Mouse (Mus musculus) adrenal gland, postnatal 0 days (tissue): ENCODE data around the gene Olfr1356. TPM values are rescaled to one million over a fixed set of nuclear protein-coding genes. Genes with fewer than 3 reads are reported as not detected.

Source experiments
- polyA plus RNA-seq: library from polyadenylated mRNA; unstranded; fragments of >200 nt; fragmentation: Nextera tagmentation; extraction: Ambion mirVana; gene quantifications from 2 replicates; pipeline ENCODE4 v1.2.1, GENCODE M21; 2015

Gene Olfr1356
- not detected in 2 replicates for polyA plus RNA-seq

DNA sequence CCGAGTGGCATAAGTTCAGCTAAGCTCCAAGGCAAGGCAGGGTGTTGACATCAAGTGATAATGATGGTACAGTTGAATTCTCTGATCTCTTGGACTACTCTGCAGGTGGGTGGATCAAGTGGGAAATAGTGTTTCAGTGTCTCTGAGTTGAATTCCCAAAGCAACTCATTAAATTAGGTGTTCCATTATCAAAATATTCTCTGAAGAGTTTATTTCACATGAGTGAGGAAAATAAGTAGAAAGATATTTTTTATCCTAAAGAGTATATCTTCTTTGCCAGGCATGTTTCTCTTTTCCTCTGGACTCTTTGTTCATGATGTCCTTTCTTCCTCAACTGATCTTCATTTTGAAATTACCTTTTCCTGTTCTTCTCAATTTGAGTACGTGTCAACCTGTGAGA is at the start of gene Olfr1356:
Gene Olfr1356, minus strand, starts transcription at position 101 of the 400 bp plus-strand sequence.

DNA sequence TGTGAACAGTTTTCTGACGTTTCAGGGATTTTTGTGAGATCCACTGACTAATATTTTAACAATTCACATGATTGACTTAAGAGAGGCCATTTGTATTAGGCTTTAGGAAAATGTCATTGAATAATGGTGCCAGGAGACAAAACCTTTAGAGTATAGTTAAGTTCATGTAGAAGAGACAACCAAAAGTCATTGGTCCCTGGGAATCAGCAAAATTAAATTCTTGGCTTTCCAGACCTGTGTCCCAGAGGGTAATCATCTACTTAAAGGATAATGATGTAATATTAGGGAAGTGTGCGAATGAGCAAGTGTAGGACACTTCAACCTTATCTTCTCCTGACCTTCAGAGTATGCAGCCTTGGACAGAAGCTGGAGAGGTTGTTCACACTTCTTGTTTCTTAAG is 23.3 kb upstream of the Olfr1356 start, which contains the start of gene Olfr1355:
Gene Olfr1355, plus strand, starts transcription at position 301 of the 400 bp plus-strand sequence.

Other genes with a start within 250 kb of the Olfr1356 start
- not detected in 2 replicates for gene Olfr1357, start 234.1 kb downstream of the Olfr1356 start, polyA plus RNA-seq
- 0.16 TPM in 1 of 2 replicates, not detected in the other for gene Casp14, start 133.9 kb downstream of the Olfr1356 start, polyA plus RNA-seq
- gene Ccdc105, start 99.1 kb downstream of the Olfr1356 start, polyA plus RNA-seq = 0.19 TPM in 1 of 2 replicates, not detected in the other
- gene Slc1a6, start 71.7 kb downstream of the Olfr1356 start, polyA plus RNA-seq = 0.58 and 0.60 TPM in 2 replicates
- not detected in 2 replicates for gene Olfr1355, start 23.4 kb upstream of the Olfr1356 start, polyA plus RNA-seq
- not detected in 2 replicates for gene Olfr1354, start 61.0 kb upstream of the Olfr1356 start, polyA plus RNA-seq
- not detected in 2 replicates for gene Olfr8, start 98.5 kb upstream of the Olfr1356 start, polyA plus RNA-seq
- not detected in 2 replicates for gene Olfr1353, start 111.1 kb upstream of the Olfr1356 start, polyA plus RNA-seq
- not detected in 2 replicates for gene Olfr1352, start 128.9 kb upstream of the Olfr1356 start, polyA plus RNA-seq
- gene Olfr1351, start 160.3 kb upstream of the Olfr1356 start, polyA plus RNA-seq = not detected in 2 replicates
- gene Olfr57, start 176.6 kb upstream of the Olfr1356 start, polyA plus RNA-seq = 0.30 TPM in 1 of 2 replicates, not detected in the other
- 15.4 and 16.1 TPM in 2 replicates for gene 2610008E11Rik, start 245.4 kb upstream of the Olfr1356 start, polyA plus RNA-seq